ENCODE assay signal across 12 mouse cellular contexts in genomic region chr14:93275661-93276060, GRCm38 (mm10).
"Had no signal": no experiment of that assay in that cellular context is flagged by ENCODE, and none has a peak within 500 bp of the region (broad histone marks: within the 10 kb centered on the region; RNA-seq: fewer than 3 reads in every experiment).

No protein-coding gene starts in this region.

- H3K9me3 ChIP-seq: limb, embryonic 13.5 days; megakaryocyte, embryonic 14.5 days; midbrain, embryonic 15.5 days; neural tube, embryonic 12.5 days had no signal

- H3K9ac ChIP-seq: limb, embryonic 13.5 days; liver, embryonic 14.5 days; midbrain, embryonic 15.5 days; neural tube, embryonic 12.5 days had no signal

- DNase-seq: kidney, postnatal 10 days; kidney, postnatal 4 days; left cerebral cortex, postnatal 4 days; thymus, postnatal 4 days had no signal

- H3K27ac ChIP-seq: limb, embryonic 13.5 days; liver, embryonic 14.5 days; macrophage; midbrain, embryonic 15.5 days; neural tube, embryonic 12.5 days; stomach, postnatal 0 days had no signal

- H3K4me3 ChIP-seq: limb, embryonic 13.5 days; megakaryocyte, embryonic 14.5 days; midbrain, embryonic 15.5 days; neural tube, embryonic 12.5 days had no signal

- ATAC-seq: midbrain, embryonic 15.5 days had no signal

- H3K4me1 ChIP-seq: megakaryocyte, embryonic 14.5 days; midbrain, embryonic 15.5 days; neural tube, embryonic 12.5 days had no signal

- H3K27me3 ChIP-seq: limb, embryonic 13.5 days; megakaryocyte, embryonic 14.5 days; midbrain, embryonic 15.5 days; neural tube, embryonic 12.5 days had no signal

- H3K4me2 ChIP-seq: limb, embryonic 13.5 days; midbrain, embryonic 11.5 days; midbrain, embryonic 15.5 days; neural tube, embryonic 12.5 days had no signal

- H3K36me3 ChIP-seq: limb, embryonic 13.5 days; midbrain, embryonic 15.5 days; neural tube, embryonic 12.5 days had no signal
